Mouse (Mus musculus): ENCODE measurements around the gene Pdzd8.
A peak's percentile ranks its signal among the peaks of the same experiment; 100 is the strongest.

Pdzd8 gene

GRCm38 (mm10) chr19:59345658-59346283, at the start of gene Pdzd8:
Pdzd8 (minus strand) TSS chr19:59345780.
- peak; percentile 76 to 84 for DNase-seq (ENCODE audit: low spot score in 2 of 2)

GRCm38 (mm10) chr19:59393777-59394441, 48.3 kb upstream of the Pdzd8 start:
- peak; percentile 11 to 32 for DNase-seq (ENCODE audit: low spot score in 2 of 2)

GRCm38 (mm10) chr19:59388847-59389606, 43.4 kb upstream of the Pdzd8 start:
- peak; percentile 31 to 61 for DNase-seq (ENCODE audit: low spot score in 2 of 2)

- DNase-seq (ENCODE audit: low spot score in 2 of 2): no peak
Measured at GRCm38 (mm10) chr19:59388399-59388798, 42.8 kb upstream of the Pdzd8 start.

GRCm38 (mm10) chr19:59387178-59387577, 41.6 kb upstream of the Pdzd8 start:
- DNase-seq (ENCODE audit: low spot score in 2 of 2): peak; percentile 14 to 34

GRCm38 (mm10) chr19:59384582-59385495, 39.3 kb upstream of the Pdzd8 start:
- DNase-seq (ENCODE audit: low spot score in 2 of 2): no peak

- no peak for DNase-seq (ENCODE audit: low spot score in 2 of 2)
Measured at GRCm38 (mm10) chr19:59382416-59382917, 36.9 kb upstream of the Pdzd8 start.

GRCm38 (mm10) chr19:59379995-59380394, 34.4 kb upstream of the Pdzd8 start:
- no peak for DNase-seq (ENCODE audit: low spot score in 2 of 2)

- DNase-seq (ENCODE audit: low spot score in 2 of 2): no peak
Measured at GRCm38 (mm10) chr19:59376481-59376880, 30.9 kb upstream of the Pdzd8 start.

- DNase-seq (ENCODE audit: low spot score in 2 of 2): no peak
Measured at GRCm38 (mm10) chr19:59374940-59375339, 29.4 kb upstream of the Pdzd8 start.

- no peak for DNase-seq (ENCODE audit: low spot score in 2 of 2)
Measured at GRCm38 (mm10) chr19:59372928-59373327, 27.3 kb upstream of the Pdzd8 start.

GRCm38 (mm10) chr19:59371016-59371415, 25.4 kb upstream of the Pdzd8 start:
- no peak for DNase-seq (ENCODE audit: low spot score in 2 of 2)

GRCm38 (mm10) chr19:59367892-59368291, 22.3 kb upstream of the Pdzd8 start:
- no peak for DNase-seq (ENCODE audit: low spot score in 2 of 2)

- DNase-seq (ENCODE audit: low spot score in 2 of 2): no peak
Measured at GRCm38 (mm10) chr19:59366724-59367123, 21.1 kb upstream of the Pdzd8 start.

GRCm38 (mm10) chr19:59363666-59364065, 18.1 kb upstream of the Pdzd8 start:
- DNase-seq (ENCODE audit: low spot score in 2 of 2): no peak

- DNase-seq (ENCODE audit: low spot score in 2 of 2): no peak
Measured at GRCm38 (mm10) chr19:59362646-59363045, 17.1 kb upstream of the Pdzd8 start.

- DNase-seq (ENCODE audit: low spot score in 2 of 2): no peak
Measured at GRCm38 (mm10) chr19:59360486-59360896, 14.9 kb upstream of the Pdzd8 start.

- no peak for DNase-seq (ENCODE audit: low spot score in 2 of 2)
Measured at GRCm38 (mm10) chr19:59359202-59359601, 13.6 kb upstream of the Pdzd8 start.

GRCm38 (mm10) chr19:59357878-59358277, 12.3 kb upstream of the Pdzd8 start:
- DNase-seq (ENCODE audit: low spot score in 2 of 2): no peak

GRCm38 (mm10) chr19:59356843-59357595, 11.4 kb upstream of the Pdzd8 start:
- DNase-seq (ENCODE audit: low spot score in 2 of 2): no peak

- DNase-seq (ENCODE audit: low spot score in 2 of 2): no peak
Measured at GRCm38 (mm10) chr19:59356388-59356787, 10.8 kb upstream of the Pdzd8 start.

Measured in frontal cortex, postnatal 25 days (tissue).